Mouse (Mus musculus) heart, postnatal 36 days (tissue): Measurements from ENCODE around the gene Gpr55. TPM values are rescaled to one million over a fixed set of nuclear protein-coding genes. Genes with fewer than 3 reads are reported as not detected.
A peak's percentile ranks its signal among the peaks of the same experiment; 100 is the strongest.

Experiments used
- DNase-seq, 2 experiments: peaks; one replicate each; pipeline ENCODE4 v3.0.0; 2021 to 2022
- intact Hi-C: fragments of 180-260 bp; cut with DNase I; formaldehyde crosslinking; loops from one replicate; pipeline ENCODE4 v1.15.1; 2025
- total RNA-seq, 2 experiments: library from RNA; stranded (reverse); gene quantifications; 2 replicates each; pipeline ENCODE4 v1.2.3; 2021

Gpr55 gene
- total RNA-seq, 2 experiments from 2014 or later: not detected

DNA sequence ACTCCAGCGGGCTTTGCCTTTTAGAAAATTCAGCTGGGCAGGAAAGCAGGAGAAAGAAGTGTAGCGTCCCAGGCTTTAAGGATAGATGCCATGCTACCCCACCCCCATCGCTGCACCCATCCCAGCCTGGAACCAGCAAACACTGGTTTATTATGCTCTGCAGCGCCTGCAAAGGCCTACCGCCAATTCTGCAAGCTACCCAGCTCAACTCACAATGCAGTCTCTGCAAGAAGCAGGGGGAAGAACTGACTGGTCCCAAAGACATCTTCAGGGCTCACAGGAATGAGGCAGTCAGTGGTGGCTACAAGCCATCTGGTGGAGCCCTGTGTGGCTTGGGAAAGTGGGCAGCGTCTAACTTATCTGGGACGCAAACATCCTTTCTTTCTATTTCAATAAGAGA, 39.1 kb downstream of the Gpr55 start:
- intact Hi-C loops: no loop called here
- DNase-seq: no peak

GRCm38 (mm10) chr1:85919621-85920020, 41.2 kb downstream of the Gpr55 start:
- DNase-seq: no peak
- intact Hi-C loops: no loop called here

GRCm38 (mm10) chr1:85916830-85917450, 43.9 kb downstream of the Gpr55 start:
- intact Hi-C loops: no loop called here
- DNase-seq: no peak

DNA sequence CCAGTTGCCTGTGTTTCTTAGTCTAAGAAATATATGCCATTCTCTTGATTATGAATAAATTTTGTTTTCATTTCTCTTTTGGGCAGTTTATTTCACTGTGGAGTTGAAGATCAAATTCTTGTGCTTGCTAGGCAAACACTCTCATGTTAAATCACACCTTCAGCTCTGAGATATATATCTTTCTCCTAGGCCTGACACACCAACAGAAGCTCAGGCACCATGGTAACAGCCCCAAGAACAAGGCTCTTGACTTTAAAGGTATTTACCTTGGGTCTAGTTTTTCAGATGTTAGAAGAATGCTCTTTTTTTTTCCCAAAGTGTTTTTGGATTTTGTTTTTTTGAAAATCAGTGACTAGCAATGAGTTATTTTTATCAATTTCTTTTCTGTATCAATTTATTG, 44.9 kb downstream of the Gpr55 start:
- DNase-seq: no peak
- intact Hi-C loops: no loop called here

DNA sequence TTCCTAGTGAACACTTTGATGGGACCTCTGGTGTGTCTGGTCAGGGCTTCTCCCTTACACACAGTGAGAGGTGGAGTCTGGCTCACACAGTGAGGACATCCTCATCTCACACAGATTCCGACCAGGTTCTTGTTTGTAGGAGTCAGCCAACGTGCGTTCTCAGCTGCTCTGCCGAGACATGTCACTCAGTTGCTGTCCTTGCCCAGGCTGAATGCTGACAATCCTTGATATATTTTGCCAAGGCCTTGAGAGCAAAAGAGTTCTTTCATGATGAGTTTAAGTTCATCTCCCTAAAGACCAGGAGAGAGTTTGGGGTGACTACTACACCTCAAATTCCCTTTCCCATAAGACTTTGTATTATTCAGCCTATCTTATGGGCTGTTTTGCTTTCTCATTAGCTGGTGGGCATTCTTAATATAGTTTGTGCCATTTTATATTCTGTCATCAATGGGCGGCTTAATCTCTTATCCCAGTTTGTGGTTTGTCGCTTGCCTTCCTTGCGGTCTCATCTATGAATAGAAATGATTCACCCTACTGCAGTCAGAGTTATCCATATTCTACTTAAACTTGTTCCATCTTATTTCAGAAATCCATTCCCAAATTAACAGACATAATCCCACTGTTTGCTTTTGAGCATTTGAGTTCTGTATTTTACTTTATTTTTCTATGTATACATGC, 47.6 kb downstream of the Gpr55 start:
- no peak for DNase-seq
- intact Hi-C loops: no loop called here

DNA sequence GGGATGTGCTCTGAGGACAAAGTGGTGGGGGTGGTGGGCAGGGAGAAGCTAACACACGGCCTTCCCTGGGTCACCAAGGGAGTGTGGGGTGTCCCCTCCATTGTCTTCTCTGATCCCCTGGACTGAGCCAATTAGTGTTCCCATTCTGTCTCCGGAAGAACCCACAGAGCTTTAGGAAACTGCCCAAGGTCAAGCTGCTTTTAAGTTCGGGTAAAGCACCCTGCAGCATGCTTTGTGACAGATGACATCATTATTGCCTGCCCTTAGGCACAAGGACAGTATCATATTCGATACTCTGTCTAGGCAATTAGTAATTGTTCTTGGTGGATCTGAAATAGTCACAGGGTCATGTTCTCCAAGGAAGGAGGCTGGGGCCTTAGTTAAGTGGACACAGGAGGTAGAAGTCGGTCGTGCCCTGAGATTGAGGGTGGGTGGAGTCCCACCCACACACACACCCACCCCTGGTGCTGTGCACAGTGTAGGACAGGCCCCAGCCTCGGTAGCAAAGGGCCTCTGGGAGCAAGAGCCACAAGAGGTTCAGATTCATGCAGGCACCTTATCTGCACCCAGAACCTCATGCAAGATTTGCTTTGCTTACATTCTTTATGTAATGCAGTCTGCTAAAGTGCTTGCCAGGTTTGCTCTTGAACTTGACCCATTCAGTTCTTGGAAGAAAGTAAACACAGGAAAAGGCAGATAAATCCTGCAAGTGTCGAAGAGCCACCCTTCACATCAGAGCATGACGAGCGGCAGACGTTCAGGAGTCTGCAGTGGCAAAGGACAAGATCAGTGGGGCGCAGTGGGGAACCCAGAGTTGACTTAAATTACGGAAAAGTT, 51.8 kb downstream of the Gpr55 start:
- intact Hi-C loops: no loop called here
- no peak for DNase-seq

DNA sequence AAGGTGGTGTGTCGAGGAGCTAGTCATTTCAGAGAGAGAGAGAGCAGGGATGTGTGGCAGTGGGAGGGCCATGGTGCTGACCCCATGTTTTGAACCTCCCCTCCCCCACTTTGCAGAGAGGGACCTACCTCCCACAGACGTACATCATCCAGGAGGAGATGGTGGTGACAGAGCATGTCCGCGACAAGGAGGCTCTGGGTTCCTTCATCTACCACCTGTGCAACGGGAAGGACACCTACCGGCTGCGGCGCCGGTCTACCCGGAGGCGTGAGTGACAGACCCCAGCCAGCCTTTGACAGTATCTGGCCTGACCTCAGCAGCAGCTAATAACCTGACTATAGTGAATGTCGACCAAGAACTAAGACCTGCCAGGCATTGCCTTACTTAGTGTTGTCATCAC, 53.9 kb downstream of the Gpr55 start:
- DNase-seq: no peak
- intact Hi-C loops: no loop called here

DNA sequence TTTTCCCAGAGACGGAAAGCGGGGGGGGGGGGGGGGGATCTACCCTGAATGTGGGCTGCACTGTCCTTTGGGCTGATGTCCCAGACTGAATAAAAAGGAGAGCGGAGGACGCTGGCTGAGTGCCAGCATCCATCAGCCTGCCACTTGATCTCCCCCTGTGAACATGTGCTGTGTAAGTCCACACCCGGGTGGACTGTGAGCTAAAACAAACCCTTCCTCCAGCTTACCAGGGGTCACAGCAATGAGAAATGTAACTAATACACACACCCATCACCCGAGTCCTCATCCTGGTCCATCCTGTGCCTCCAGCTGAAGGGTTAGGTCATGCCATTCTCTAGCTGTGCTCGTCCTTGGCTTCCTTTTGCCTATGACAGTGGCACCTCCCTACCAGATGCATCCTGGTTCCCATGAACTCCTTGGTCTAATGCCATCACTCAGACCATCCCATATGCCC, 58.7 kb downstream of the Gpr55 start:
- DNase-seq: peak; percentile 38 to 43
- intact Hi-C loops: no loop called here

DNA sequence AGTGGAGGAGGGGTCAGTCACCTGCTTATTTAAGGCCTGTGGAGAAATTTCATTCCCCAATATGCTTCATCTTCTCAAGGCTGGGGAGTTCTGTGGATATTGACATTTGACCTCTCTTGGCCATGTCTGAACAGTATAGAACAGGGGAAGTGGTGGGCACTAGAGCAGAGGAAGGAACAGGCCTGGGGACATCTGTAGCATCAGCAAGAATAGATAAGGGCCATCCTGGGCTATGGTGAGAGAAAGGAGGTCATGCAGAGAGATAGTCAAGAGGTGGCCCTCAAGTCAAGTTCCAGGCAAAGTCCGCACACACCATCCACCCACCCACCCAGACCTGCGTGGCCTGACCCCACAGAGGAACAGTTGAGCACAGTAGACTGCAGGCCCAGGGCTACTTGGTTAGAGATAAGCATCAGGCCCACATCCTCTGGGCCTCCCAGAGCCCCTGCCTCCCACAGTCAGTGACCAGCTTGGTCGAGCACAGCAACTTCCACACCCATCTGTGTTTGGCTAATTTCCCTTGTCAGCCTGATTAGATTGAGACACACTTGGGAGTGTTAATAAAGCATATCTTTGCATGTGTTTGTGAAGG, 59.2 kb downstream of the Gpr55 start:
- DNase-seq: peak; percentile 33
- intact Hi-C loops: no loop called here

- peak in 1 of 2 experiments; percentile 28 for DNase-seq
- intact Hi-C loops: no loop called here
Observed at GRCm38 (mm10) chr1:85900521-85901333, 60.1 kb downstream of the Gpr55 start.

DNA sequence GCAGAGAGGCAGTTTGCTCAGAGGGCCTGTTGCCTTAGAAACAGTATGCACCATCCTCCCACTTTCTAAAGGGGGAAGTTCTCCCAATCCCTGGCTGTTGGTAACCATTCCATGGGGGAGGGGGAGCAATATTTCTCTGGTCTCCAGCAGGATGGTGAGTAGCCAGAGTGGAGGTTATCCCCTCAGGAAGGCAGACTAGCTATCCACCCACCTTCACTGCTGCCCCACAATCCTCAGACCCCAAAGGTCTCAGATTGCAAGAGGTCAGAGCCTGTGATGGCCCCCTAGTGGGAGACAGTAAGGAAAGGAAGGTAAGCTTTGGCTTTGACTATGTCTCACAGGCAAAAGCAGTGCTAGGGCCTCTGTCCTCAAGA, 61.4 kb downstream of the Gpr55 start:
- intact Hi-C loops: loop anchor here (5.0 kb wide), 1 partner anchor 47 kb away; no protein-coding TSS in a partner anchor

GRCm38 (mm10) chr1:85898761-85899387, 61.9 kb downstream of the Gpr55 start:
- no peak for DNase-seq
- intact Hi-C loops: loop anchor here (5.0 kb wide), 1 partner anchor 47 kb away; no protein-coding TSS in a partner anchor

More for the DNA sequence above, 61.4 kb downstream of the Gpr55 start:
- no peak for DNase-seq

GRCm38 (mm10) chr1:85897901-85898760, 62.7 kb downstream of the Gpr55 start:
- no peak for DNase-seq
- intact Hi-C loops: loop anchor here (5.0 kb wide), 1 partner anchor 46 kb away; no protein-coding TSS in a partner anchor

GRCm38 (mm10) chr1:85896781-85897700, 63.8 kb downstream of the Gpr55 start:
- intact Hi-C loops: loop anchor here (5.0 kb wide), 1 partner anchor 45 kb away; no protein-coding TSS in a partner anchor
- DNase-seq: no peak

GRCm38 (mm10) chr1:85896110-85896509, 64.7 kb downstream of the Gpr55 start:
- DNase-seq: no peak
- intact Hi-C loops: loop anchor here (5.0 kb wide), 1 partner anchor 44 kb away; no protein-coding TSS in a partner anchor

DNA sequence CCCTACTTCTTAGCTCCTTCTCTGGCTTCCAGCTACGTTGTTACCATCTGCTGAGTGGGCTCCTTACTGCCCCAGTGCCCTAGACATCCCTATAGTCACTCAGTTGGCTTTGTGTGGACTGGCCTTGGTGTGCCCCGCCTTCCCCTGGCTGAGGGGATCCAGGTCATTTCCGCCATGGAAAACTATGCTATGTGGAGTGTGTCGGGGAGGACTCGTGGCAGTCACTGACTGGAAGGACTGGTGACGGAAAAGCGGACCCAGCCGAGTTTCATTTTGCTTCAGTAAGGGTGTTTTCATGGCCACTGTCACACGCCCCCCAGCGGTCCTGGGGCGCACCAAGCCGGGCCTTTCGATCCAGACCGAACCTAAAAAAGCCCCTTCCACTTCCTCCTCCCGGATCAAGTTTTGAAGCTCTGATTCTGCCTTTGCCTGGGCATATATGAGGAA, 65.4 kb downstream of the Gpr55 start:
- intact Hi-C loops: loop anchor here (5.0 kb wide), 1 partner anchor 43 kb away; no protein-coding TSS in a partner anchor
- peak; percentile 62 to 66 for DNase-seq

GRCm38 (mm10) chr1:85894748-85895360, 66.0 kb downstream of the Gpr55 start:
- DNase-seq: peak; percentile 40 to 52
- intact Hi-C loops: loop anchor here (5.0 kb wide), 1 partner anchor 43 kb away; no protein-coding TSS in a partner anchor
